Mouse (Mus musculus) megakaryocyte-erythroid progenitor cell, adult 5-6 weeks (primary cell): ENCODE data around the gene Klk7. TPM values are rescaled to one million over a fixed set of nuclear protein-coding genes. Genes with fewer than 3 reads are reported as not detected.

Experiments used
- total RNA-seq, 2 experiments: library from RNA; stranded (forward) in 1 of 2; stranded (reverse) in 1 of 2; fragments of 200-1000, 215-1000 nt in 1 of 2; fragments of >200 nt in 1 of 2; fragmentation: Nextera tagmentation in 1 of 2; gene quantifications; 2 replicates each; pipeline ENCODE4 v1.2.3; 2014 to 2017

Gene Klk7
- total RNA-seq, 2 experiments from 2014 or later: not detected

Other genes starting within 250 kb of the Klk7 start
- 1.0 and 1.2 TPM in 2 replicates for gene Zfp658, start 249.0 kb upstream of the Klk7 start, total RNA-seq (2014; fragmentation: Nextera tagmentation)
- 0.09 and 0.11 TPM in 2 replicates for gene Zfp658, start 249.0 kb upstream of the Klk7 start, total RNA-seq (2017)
- 5.0 and 5.5 TPM in 2 replicates for gene Zfp719, start 231.7 kb upstream of the Klk7 start, total RNA-seq (2014; fragmentation: Nextera tagmentation)
- 4.2 and 4.5 TPM in 2 replicates for gene Zfp719, start 231.7 kb upstream of the Klk7 start, total RNA-seq (2017)
- not detected in 2 replicates for gene Zfp819, start 204.1 kb upstream of the Klk7 start, total RNA-seq (2014; fragmentation: Nextera tagmentation)
- not detected in 2 replicates for gene Zfp819, start 204.1 kb upstream of the Klk7 start, total RNA-seq (2017)
- gene Ceacam18, start 176.6 kb upstream of the Klk7 start, total RNA-seq (2014; fragmentation: Nextera tagmentation): not detected in 2 replicates
- gene Ceacam18, start 176.6 kb upstream of the Klk7 start, total RNA-seq (2017): not detected in 2 replicates
- gene Siglece, start 151.1 kb upstream of the Klk7 start, total RNA-seq (2014; fragmentation: Nextera tagmentation): 0.84 TPM in 1 of 2 replicates, not detected in the other
- gene Siglece, start 151.1 kb upstream of the Klk7 start, total RNA-seq (2017): 2.2 TPM in 1 of 2 replicates, not detected in the other
- gene Ctu1, start 139.3 kb upstream of the Klk7 start, total RNA-seq (2014; fragmentation: Nextera tagmentation): 8.6 and 13.2 TPM in 2 replicates
- gene Ctu1, start 139.3 kb upstream of the Klk7 start, total RNA-seq (2017): 5.3 and 8.8 TPM in 2 replicates
- not detected in 2 replicates for gene Klk14, start 120.9 kb upstream of the Klk7 start, total RNA-seq (2014; fragmentation: Nextera tagmentation)
- gene Klk14, start 120.9 kb upstream of the Klk7 start, total RNA-seq (2017): not detected in 2 replicates
- not detected in 2 replicates for gene Klk13, start 98.7 kb upstream of the Klk7 start, total RNA-seq (2014; fragmentation: Nextera tagmentation)
- not detected in 2 replicates for gene Klk13, start 98.7 kb upstream of the Klk7 start, total RNA-seq (2017)
- not detected in 2 replicates for gene Klk12, start 42.4 kb upstream of the Klk7 start, total RNA-seq (2014; fragmentation: Nextera tagmentation)
- not detected in 2 replicates for gene Klk12, start 42.4 kb upstream of the Klk7 start, total RNA-seq (2017)
- not detected in 2 replicates for gene Klk11, start 36.7 kb upstream of the Klk7 start, total RNA-seq (2014; fragmentation: Nextera tagmentation)
- not detected in 2 replicates for gene Klk11, start 36.7 kb upstream of the Klk7 start, total RNA-seq (2017)
- not detected in 2 replicates for gene Klk10, start 30.3 kb upstream of the Klk7 start, total RNA-seq (2014; fragmentation: Nextera tagmentation)
- not detected in 2 replicates for gene Klk10, start 30.3 kb upstream of the Klk7 start, total RNA-seq (2017)
- gene Klk9, start 19.4 kb upstream of the Klk7 start, total RNA-seq (2014; fragmentation: Nextera tagmentation): not detected in 2 replicates
- gene Klk9, start 19.4 kb upstream of the Klk7 start, total RNA-seq (2017): not detected in 2 replicates
- gene Klk8, start 13.7 kb upstream of the Klk7 start, total RNA-seq (2014; fragmentation: Nextera tagmentation): 4.7 and 9.3 TPM in 2 replicates
- gene Klk8, start 13.7 kb upstream of the Klk7 start, total RNA-seq (2017): 2.4 and 6.9 TPM in 2 replicates
- not detected in 2 replicates for gene Klk6, start 13.2 kb downstream of the Klk7 start, total RNA-seq (2014; fragmentation: Nextera tagmentation)
- not detected in 2 replicates for gene Klk6, start 13.2 kb downstream of the Klk7 start, total RNA-seq (2017)
- not detected in 2 replicates for gene Klk5, start 30.7 kb downstream of the Klk7 start, total RNA-seq (2014; fragmentation: Nextera tagmentation)
- not detected in 2 replicates for gene Klk5, start 30.7 kb downstream of the Klk7 start, total RNA-seq (2017)
- not detected in 2 replicates for gene Klk4, start 69.9 kb downstream of the Klk7 start, total RNA-seq (2014; fragmentation: Nextera tagmentation)
- not detected in 2 replicates for gene Klk4, start 69.9 kb downstream of the Klk7 start, total RNA-seq (2017)
- gene Klk15, start 122.4 kb downstream of the Klk7 start, total RNA-seq (2014; fragmentation: Nextera tagmentation): not detected in 2 replicates
- gene Klk15, start 122.4 kb downstream of the Klk7 start, total RNA-seq (2017): not detected in 2 replicates
- gene Klk1b8, start 139.4 kb downstream of the Klk7 start, total RNA-seq (2014; fragmentation: Nextera tagmentation): not detected in 2 replicates
- gene Klk1b8, start 139.4 kb downstream of the Klk7 start, total RNA-seq (2017): not detected in 2 replicates
- not detected in 2 replicates for gene Klk1b1, start 155.5 kb downstream of the Klk7 start, total RNA-seq (2014; fragmentation: Nextera tagmentation)
- not detected in 2 replicates for gene Klk1b1, start 155.5 kb downstream of the Klk7 start, total RNA-seq (2017)
- gene Klk1b9, start 164.8 kb downstream of the Klk7 start, total RNA-seq (2014; fragmentation: Nextera tagmentation): not detected in 2 replicates
- gene Klk1b9, start 164.8 kb downstream of the Klk7 start, total RNA-seq (2017): not detected in 2 replicates
- gene Klk1b11, start 184.6 kb downstream of the Klk7 start, total RNA-seq (2014; fragmentation: Nextera tagmentation): not detected in 2 replicates
- gene Klk1b11, start 184.6 kb downstream of the Klk7 start, total RNA-seq (2017): not detected in 2 replicates
- not detected in 2 replicates for gene Klk1b26, start 200.9 kb downstream of the Klk7 start, total RNA-seq (2014; fragmentation: Nextera tagmentation)
- not detected in 2 replicates for gene Klk1b26, start 200.9 kb downstream of the Klk7 start, total RNA-seq (2017)
- not detected in 2 replicates for gene Klk1b27, start 241.0 kb downstream of the Klk7 start, total RNA-seq (2014; fragmentation: Nextera tagmentation)
- gene Klk1b27, start 241.0 kb downstream of the Klk7 start, total RNA-seq (2017): not detected in 2 replicates